Mouse (Mus musculus) CD8-positive naive resting alpha-beta T cell, adult 57 days (primary cell): ENCODE measurements around the gene Raet1d. TPM values are rescaled to one million over a fixed set of nuclear protein-coding genes. Genes with fewer than 3 reads are reported as not detected.

ENCODE experiments used
- total RNA-seq: library from RNA; stranded (reverse); gene quantifications from one replicate; pipeline ENCODE4 v1.2.4, GENCODE M21; 2023

The Raet1d gene
- not detected for total RNA-seq

DNA sequence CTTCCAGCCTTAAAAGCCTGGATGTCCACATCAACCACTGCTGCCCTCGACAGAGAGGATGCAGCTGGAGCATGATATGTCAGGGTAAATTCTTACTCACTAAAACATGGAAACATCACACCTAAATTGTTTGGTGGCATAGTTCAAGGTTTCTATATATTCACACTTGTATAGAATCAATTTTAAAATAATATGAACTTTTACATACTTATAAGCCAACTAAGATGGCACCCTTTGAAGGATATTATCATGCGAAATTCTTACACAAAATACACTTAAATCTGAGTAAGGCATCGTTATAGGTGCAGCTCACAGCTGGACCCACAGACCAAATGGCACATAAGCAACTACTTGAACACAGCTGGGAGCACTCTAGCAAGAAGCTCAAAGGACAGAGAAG, at the start of gene Raet1d:
Raet1d (plus strand) TSS at position 301 of the 400 bp plus-strand sequence.

Other genes starting within 250 kb of the Raet1d start
- gene E030030I06Rik, start 211.3 kb upstream of the Raet1d start, total RNA-seq, result 36.6 TPM
- gene Raet1e, start 202.0 kb upstream of the Raet1d start, total RNA-seq, result not detected
- gene H60b, start 202.0 kb upstream of the Raet1d start, total RNA-seq, result 0.98 TPM